Mouse (Mus musculus) mature B cell (primary cell): ENCODE data around the gene Lrfn2.

Source experiments
- in situ Hi-C: fragments of 300-500 bp; cut with MboI; formaldehyde crosslinking; loops from 2 replicates; pipeline ENCODE4 v1.14.3; 2019

Lrfn2 gene

DNA sequence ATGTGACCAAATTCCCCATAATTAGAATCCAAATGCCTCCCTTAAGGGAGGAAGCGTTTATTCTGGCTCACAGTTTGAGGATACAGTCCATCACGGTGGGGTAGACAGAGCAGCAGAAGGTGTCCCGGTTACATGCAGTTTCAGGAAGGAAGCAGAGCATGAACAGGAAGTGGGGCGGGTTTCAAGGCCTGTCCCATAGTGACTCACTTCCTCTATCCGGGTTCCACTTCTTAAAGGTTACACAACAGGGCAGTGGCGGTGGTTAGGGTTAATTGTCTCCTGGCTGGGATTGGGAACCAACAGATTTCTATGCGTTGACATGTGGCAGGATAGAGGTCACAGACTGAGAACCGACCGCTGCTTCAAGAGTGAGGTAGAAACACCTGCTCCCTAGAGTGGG lies 31.6 kb downstream of the Lrfn2 start:
- in situ Hi-C loops, result no loop called here

DNA sequence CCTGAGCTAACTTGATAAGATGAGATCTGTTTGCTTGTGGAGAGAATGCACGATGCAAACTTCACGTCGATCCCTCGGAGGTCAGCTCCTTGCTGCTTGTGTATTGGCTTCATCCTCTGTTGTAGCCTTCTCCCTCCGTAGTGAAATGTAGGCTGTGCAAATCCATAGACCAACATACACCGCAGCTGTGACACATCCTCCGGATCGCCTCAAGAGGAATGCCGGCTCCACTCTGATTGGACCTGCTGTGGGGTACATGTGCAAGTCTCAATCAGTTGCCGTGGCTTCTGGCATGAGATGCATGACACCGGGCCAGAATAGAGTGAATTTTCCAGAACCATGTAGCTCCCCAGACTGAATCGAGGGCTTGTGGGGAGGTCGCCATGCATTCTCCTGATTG lies 36.1 kb downstream of the Lrfn2 start:
- in situ Hi-C loops, result no loop called here

DNA sequence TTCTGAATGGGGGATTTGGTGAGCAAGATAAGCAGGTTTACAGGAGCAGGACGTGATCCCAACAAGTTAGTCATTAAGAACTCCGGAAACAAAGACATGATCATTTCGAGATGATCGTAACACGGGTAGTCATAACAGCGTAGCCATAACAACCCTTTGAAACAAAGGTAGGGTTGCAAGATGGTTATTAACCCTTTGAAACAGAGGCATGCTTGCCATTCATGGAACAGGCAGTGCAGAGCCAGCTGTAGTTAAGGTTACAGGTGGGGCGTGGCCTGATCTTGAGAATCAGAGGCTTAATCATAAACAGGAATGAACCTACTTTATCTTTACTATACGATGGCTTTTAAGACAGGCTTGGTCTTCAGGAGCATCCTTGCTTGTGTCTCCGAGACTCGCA lies 39.1 kb downstream of the Lrfn2 start:
- in situ Hi-C loops, result no loop called here

DNA sequence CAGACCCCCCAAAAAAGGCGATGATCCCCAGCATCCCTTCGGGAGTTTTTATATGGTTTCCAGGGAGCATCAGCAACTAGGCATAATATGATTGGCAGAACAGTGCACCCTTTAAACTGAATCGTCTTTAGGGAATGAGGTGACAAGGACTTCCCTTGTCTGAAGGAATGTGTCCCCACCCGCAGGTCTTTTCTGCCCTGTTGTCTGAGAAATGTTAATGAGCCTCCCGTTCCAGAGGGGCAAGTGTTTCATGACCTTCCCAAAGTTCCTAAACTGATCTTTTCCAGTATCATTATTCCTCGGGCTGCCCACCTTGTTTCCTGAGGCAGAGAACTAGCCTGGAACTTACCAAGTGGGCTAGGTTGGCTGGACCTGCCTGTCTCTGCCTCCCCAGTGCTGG lies 40.7 kb downstream of the Lrfn2 start:
- in situ Hi-C loops, result no loop called here

- in situ Hi-C loops, result no loop called here
These were observed 41.2 kb downstream of the Lrfn2 start for GRCm38 (mm10) chr17:48973394-48973793.

DNA sequence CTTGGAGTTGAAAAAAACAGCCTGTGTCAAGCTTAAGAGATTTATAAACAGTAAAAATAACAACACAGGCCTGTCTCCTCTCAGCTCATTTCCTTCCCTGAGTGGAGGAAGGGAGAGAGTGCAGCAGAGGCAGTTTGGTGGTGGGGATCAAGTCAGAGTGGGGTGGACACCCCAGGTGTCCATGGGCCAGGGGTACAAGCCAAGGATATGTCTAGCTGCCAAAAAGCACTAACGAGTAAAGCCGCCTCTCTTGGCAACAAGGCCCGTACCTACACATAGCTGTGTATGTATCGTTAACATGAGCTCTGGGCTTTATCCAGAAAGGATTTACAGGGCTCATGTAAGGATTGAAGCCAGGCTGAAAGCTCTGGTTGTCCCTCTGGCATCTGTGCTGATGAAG lies 42.9 kb downstream of the Lrfn2 start:
- in situ Hi-C loops, result no loop called here

DNA sequence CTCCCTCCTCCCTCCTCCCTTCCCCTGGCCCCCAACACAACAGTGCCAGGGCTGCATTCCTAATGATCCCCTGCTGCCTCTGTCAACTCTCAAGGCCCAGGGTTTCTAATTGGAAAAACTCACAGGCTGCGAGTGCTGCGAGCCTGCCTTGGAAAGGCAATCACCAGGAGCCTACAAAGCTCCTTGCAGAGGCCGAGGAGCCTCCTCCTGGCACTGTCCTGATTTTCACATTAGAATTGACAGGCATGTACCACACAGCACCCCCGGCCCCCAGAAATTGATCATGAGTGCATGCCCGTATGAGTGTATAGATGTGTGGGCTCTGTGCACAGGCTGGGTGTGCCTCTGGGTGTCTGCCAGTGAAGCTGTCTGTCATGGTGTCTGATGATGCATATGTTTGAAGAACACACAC lies 44.4 kb downstream of the Lrfn2 start:
- in situ Hi-C loops, result no loop called here

- in situ Hi-C loops, result no loop called here
These were observed 63.2 kb downstream of the Lrfn2 start for GRCm38 (mm10) chr17:48995256-48995993.

- in situ Hi-C loops, result no loop called here
These were observed 67.5 kb downstream of the Lrfn2 start for GRCm38 (mm10) chr17:48999463-49000227.

DNA sequence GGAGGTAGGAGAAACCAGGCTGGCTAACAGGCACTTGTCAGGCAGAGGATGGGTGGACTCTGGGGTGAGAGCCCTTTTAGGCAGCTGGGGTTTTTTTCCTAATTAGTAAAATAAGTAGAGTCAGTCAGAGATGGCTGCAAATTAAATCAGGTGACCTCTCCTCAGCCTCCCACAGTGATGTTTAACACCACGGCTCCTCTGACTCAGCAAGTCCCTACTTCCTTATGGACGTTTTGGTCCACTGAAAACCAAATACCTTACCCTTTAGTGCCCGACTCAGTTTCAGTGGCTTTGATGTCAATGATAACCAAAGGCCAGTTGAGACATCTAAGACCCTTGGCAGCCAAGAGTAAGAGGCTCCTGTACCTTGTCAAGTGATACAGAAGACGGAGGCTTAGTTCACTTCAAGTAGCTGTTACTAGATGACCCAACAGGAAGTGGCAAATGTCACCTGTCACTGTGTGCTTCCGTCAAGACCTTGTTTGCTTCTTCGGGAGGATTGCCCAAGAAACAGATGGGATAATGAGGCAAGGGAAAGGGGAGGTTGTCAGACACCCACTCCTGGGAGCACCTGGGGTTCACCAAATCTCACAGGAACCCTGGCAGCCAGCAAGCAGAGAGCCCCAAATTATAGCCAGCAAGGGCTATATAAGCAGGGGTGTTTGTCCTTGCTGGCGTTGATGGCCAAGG lies 77.3 kb downstream of the Lrfn2 start:
- in situ Hi-C loops, result no loop called here

DNA sequence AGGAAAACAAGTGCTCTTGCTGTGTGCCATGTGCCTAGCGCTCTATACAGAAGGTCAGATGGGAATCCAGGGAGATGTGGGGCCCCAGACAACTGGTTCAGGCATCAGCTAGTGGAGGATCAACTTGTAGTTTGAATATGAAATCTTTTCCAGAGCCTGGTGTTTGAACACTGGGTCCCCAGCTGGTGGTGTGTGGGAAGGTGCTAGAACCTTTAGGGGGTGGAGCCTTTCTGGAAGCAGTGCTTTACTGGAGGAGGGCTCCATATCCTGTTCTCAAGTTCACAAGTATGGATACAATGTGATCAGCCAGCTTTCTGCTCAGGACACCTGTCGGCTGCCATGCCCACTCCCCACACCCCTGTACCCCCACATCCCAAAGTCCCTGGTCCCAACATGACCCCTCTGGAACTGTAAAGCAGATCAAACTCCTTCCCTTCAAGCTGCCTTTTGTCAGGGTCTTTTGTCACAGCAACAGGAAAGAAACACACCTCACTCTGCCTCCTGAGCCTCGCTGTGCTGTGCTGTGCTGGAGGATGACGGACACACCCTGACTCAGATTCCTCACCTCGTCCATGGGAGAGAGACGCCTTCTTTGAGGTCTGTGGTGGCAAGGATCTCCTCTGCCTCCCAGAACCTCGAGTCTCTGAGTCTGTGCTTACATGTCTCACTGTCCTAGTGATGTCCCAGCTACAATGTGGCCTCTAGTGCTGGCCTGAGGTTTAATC lies 81.9 kb downstream of the Lrfn2 start:
- in situ Hi-C loops, result no loop called here

GRCm38 (mm10) chr17:49015368-49015767 lies 83.2 kb downstream of the Lrfn2 start:
- in situ Hi-C loops, result no loop called here

GRCm38 (mm10) chr17:49016229-49016628 lies 84.0 kb downstream of the Lrfn2 start:
- in situ Hi-C loops, result no loop called here

GRCm38 (mm10) chr17:49017438-49018415 lies 85.5 kb downstream of the Lrfn2 start:
- in situ Hi-C loops, result no loop called here

DNA sequence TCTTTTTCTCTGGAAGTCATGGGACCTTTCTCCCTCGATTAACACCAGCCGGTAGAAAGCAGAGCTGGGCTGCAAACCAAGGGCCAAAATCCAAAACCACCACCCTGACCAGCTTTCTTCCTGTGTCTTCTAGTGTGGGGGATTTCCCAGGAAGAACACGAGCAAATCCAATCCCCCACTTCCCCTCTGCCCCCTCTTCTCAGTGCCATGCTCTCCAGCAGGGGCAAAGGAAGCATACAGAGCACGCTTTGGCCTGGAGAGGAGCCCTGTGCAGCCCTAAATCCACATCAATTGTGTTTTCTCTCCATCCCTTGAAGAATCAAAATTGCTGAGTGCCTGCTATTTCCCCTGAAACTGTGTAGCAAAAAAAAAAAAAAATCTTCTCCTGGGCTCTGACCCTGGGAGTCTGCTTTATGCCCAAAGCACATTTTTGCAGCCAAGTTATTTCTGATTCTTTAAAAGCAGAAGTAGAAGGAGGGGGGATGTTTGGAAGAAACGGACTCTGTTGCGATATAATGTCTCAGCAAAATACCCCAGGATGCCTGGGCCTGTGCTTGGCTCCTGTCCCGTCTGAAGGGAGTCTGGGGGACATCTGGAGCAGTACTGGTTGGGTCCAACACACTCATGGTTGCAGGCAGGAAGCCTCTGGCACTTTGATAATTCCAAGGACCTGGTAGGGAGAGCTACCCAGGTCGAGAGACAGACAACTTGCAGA lies 86.8 kb downstream of the Lrfn2 start:
- in situ Hi-C loops, result no loop called here

DNA sequence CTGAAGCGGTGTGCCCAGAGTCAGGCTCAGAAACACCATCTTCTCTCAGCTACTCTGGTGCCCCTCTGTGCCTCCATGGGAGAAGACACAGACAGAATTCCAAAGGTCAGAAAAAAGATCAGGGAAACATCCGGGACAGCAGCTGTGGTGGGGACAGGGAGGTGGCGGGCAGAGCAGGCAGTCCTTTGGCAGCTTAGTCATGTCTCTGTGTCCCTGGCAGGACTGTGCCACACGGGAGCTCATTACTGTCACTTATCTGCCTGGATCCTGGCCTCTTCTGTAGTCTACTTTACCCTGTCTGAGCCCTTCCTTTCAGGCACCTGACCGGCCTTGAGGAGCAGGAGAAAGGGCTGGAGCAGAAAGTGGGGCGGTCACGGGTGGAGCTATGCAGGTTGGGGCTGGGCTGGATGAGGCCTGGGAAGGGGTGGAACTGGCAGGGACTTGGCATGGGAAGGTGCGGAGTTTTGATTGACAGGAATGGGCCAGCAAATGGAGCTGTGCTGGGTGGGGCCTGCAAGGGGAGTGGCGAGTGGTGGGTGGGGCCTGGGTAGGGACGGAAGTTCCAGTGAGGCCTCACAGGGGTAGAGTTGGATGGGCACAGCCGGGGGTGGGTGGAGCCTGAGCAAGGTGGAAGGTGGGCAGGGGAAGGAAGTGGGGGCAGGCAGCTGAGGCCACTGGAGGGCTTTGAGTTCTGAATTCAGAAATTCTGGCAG lies 97.5 kb downstream of the Lrfn2 start:
- in situ Hi-C loops, result no loop called here

- in situ Hi-C loops, result no loop called here
These were observed 98.1 kb downstream of the Lrfn2 start for GRCm38 (mm10) chr17:49030269-49030615.

DNA sequence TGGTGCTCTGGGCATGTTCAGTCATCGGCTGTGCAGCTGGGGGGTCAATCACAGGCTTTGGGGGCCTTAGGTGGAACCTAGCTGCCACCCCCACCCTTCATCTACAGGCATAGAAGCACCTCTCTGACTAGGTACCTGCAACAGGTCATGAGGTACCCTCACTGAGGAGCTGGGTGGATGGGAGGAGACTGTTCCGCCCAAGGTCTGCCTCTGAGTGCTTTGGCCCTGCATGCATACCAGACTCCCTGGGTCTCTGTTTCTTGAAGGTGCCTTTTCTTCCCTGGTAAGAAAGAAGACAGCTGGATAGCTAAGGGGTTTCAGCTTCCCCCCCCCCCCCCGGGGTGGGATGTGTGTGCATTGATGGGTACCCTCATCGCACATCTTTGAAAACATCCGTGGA lies 98.7 kb downstream of the Lrfn2 start:
- in situ Hi-C loops, result no loop called here

DNA sequence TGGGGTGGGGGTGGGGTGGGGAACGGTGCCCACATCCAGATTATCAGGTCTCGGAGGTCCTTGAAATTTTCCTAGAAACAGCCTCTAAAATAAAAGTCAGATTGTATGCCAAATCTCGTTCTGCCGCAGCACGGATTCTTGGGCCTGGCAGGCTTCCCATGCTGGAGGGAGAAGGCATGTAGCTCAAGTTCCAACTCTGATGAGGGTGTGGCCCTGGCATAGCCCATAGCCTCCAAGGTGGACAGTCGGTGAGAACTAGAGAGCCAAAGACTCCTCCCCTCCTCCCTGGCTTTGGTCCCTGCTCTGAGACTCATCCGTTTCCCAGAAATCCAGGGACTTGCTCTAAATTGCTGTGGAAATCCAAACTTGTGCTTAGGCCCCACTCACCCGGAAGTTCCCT lies 99.6 kb downstream of the Lrfn2 start:
- in situ Hi-C loops, result no loop called here

DNA sequence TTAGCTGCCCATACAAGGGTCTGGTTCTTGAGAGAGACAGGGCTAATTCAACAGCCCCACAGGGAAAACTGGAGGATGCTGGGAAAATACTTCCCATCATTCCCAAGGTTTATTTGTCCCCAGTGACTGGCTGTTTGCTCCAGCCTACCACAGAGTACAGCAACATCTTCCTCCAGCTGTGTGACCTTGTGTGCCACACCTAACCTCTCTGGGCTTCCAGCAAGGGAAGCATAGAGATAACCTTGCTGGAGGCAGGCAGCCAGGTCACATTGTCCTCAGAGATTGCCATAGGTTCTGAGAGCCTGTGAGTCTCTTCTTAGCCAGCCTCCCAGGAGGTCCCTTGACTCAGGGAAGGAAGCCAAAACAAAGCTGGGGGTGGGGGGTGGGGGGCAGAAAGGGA lies 101.1 kb downstream of the Lrfn2 start:
- in situ Hi-C loops, result no loop called here
